Mouse (Mus musculus) kidney, postnatal 4 days (tissue): ENCODE results near the gene Glrx3.

Source experiments
- DNase-seq, 2 experiments: peaks; one replicate each; pipeline ENCODE4 v3.0.0; 2021; ENCODE audit warnings: mixed read lengths in 2 of 2

The Glrx3 gene

GRCm38 (mm10) chr7:137472149-137472548, 34.7 kb downstream of the Glrx3 start:
- DNase-seq, result no peak

- peak; percentile 97 to 98 for DNase-seq
These were observed 40.7 kb downstream of the Glrx3 start for GRCm38 (mm10) chr7:137477950-137478620.

GRCm38 (mm10) chr7:137478621-137478982, 41.2 kb downstream of the Glrx3 start:
- DNase-seq, result no peak

GRCm38 (mm10) chr7:137480839-137481238, 43.4 kb downstream of the Glrx3 start:
- DNase-seq, result no peak

- no peak for DNase-seq
These were observed 46.6 kb downstream of the Glrx3 start for GRCm38 (mm10) chr7:137483987-137484386.

- no peak for DNase-seq
These were observed 51.0 kb downstream of the Glrx3 start for GRCm38 (mm10) chr7:137488391-137488790.

- DNase-seq, result no peak
These were observed 53.3 kb downstream of the Glrx3 start for GRCm38 (mm10) chr7:137490711-137491110.

- DNase-seq, result no peak
These were observed 55.0 kb downstream of the Glrx3 start for GRCm38 (mm10) chr7:137492307-137492973.

- DNase-seq, result no peak
These were observed 61.3 kb downstream of the Glrx3 start for GRCm38 (mm10) chr7:137498736-137499135.

GRCm38 (mm10) chr7:137517588-137517987, 80.2 kb downstream of the Glrx3 start:
- DNase-seq, result no peak

GRCm38 (mm10) chr7:137518028-137518576, 80.7 kb downstream of the Glrx3 start:
- DNase-seq, result no peak
